Mouse (Mus musculus): ENCODE measurements at regions not wholly inside any gene's neighbourhood (a gene's known extent, or its start where the extent isn't known, plus 50 kb on each side); places are given as distances from the start of the nearest gene placed in this dataset.

- TF ChIP-seq CTCF (IDR thresholded peaks at IDR 0.05) (no peak), POLR2A (IDR thresholded peaks at IDR 0.05; ENCODE audit: insufficient read depth, low read depth, low read length) (no peak)
Observed at GRCm38 (mm10) chr6:100139809-100140208, 147.5 kb downstream of the Rybp start.
